Mouse (Mus musculus): ENCODE results near the gene Commd2. TPM values are rescaled to one million over a fixed set of nuclear protein-coding genes. Genes with fewer than 3 reads are reported as not detected.

Gene Commd2
- polyA plus RNA-seq, 1 experiment: 52.9 TPM

- Histone ChIP-seq H3K79me2 (ENCODE audit: control insufficient read depth, insufficient read depth) (no peaks in the 10 kb centered on the region), H3ac (ENCODE audit: control insufficient read depth, insufficient read length, low read depth) (no peak overlapping the region)
- TF ChIP-seq USF1 (IDR thresholded peaks at IDR 0.05; ENCODE audit: low read depth) (no peak), MAX (IDR thresholded peaks at IDR 0.05) (no peak), MYOD1 (IDR thresholded peaks at IDR 0.05; ENCODE audit: control insufficient read depth, insufficient read length, low read depth) (no peak), CEBPB (IDR thresholded peaks at IDR 0.05; ENCODE audit: low read depth) (no peak), CTCF (IDR thresholded peaks at IDR 0.05; ENCODE audit: control insufficient read depth, insufficient read depth, insufficient read length) (no peak), MYOG (IDR thresholded peaks at IDR 0.05; ENCODE audit: control insufficient read depth, extremely low read depth, insufficient read length) (no peak), FOSL1 (IDR thresholded peaks at IDR 0.05; ENCODE audit: insufficient read depth, low read length, poor library complexity, severe bottlenecking) (no peak)
These were observed 54.9 kb downstream of the Commd2 start for GRCm38 (mm10) chr3:57596566-57596965.

GRCm38 (mm10) chr3:57595506-57595905, 56.0 kb downstream of the Commd2 start:
- Histone ChIP-seq H3K27me3 (ENCODE audit: control insufficient read depth, insufficient read depth, insufficient read length) (no peaks in the 10 kb centered on the region), H3K79me3 (ENCODE audit: low read depth) (no peaks in the 10 kb centered on the region), H3ac (ENCODE audit: control insufficient read depth, insufficient read length, low read depth) (no peak overlapping the region), H3K79me2 (ENCODE audit: control insufficient read depth, insufficient read depth) (no peaks in the 10 kb centered on the region), H3K36me3 (ENCODE audit: control insufficient read depth, insufficient read depth) (no peaks in the 10 kb centered on the region), H3K4me3 (ENCODE audit: insufficient read depth, poor library complexity, severe bottlenecking) (no peak overlapping the region)
- no peak for TF ChIP-seq MYOG (IDR thresholded peaks at IDR 0.05; ENCODE audit: control insufficient read depth, extremely low read depth, insufficient read length)
- TF ChIP-seq MAX (IDR thresholded peaks at IDR 0.05): no peak
- TF ChIP-seq MYOD1 (IDR thresholded peaks at IDR 0.05; ENCODE audit: control insufficient read depth, insufficient read length, low read depth): no peak
- no peak for TF ChIP-seq CTCF (IDR thresholded peaks at IDR 0.05; ENCODE audit: control insufficient read depth, insufficient read depth, insufficient read length)
- no peak for TF ChIP-seq FOSL1 (IDR thresholded peaks at IDR 0.05; ENCODE audit: insufficient read depth, low read length, poor library complexity, severe bottlenecking)

More at GRCm38 (mm10) chr3:57596566-57596965, 54.9 kb downstream of the Commd2 start:
- Histone ChIP-seq H3K79me3 (ENCODE audit: low read depth) (no peaks in the 10 kb centered on the region), H3K4me3 (ENCODE audit: insufficient read depth, poor library complexity, severe bottlenecking) (no peak overlapping the region), H3K36me3 (ENCODE audit: control insufficient read depth, insufficient read depth) (no peaks in the 10 kb centered on the region), H3K27me3 (ENCODE audit: control insufficient read depth, insufficient read depth, insufficient read length) (no peaks in the 10 kb centered on the region)

Small RNA genes lying within 50 kb of the gene (microRNA-seq; reads per million reads assigned to microRNA genes)
- not detected for gene Mir6377 (ENCODE audit: borderline microRNAs expressed)

Other genes starting within 250 kb of the Commd2 start
- 0.33 TPM for gene Tm4sf4, start 226.4 kb downstream of the Commd2 start, polyA plus RNA-seq (2012; fragmentation: generic; extraction: Trizol)
- gene Wwtr1, start 75.8 kb downstream of the Commd2 start, polyA plus RNA-seq (2012; fragmentation: generic; extraction: Trizol): 26.7 TPM
- gene Ankub1, start 41.1 kb upstream of the Commd2 start, polyA plus RNA-seq (2012; fragmentation: generic; extraction: Trizol): not detected
- 7.4 TPM for gene Rnf13, start 84.3 kb upstream of the Commd2 start, polyA plus RNA-seq (2012; fragmentation: generic; extraction: Trizol)
- gene Pfn2, start 196.4 kb upstream of the Commd2 start, polyA plus RNA-seq (2012; fragmentation: generic; extraction: Trizol): 3.9 TPM

All from C2C12 (cell line).